Comparison of ENCODE assay signal across 8 mouse cellular contexts in genomic region chr10:121426458-121427070, GRCm38 (mm10). TPM values are rescaled to one million over a fixed set of nuclear protein-coding genes. Genes with fewer than 3 reads are reported as not detected.
DNase-seq lines count a peak whose midpoint lies in the region; ATAC-seq and TF ChIP-seq lines count a peak whose summit lies in the region.

No protein-coding gene starts in this region.

- no peak overlapping the region for H3K27ac ChIP-seq in CH12.LX (ENCODE audit: insufficient read depth, low read depth)
- H3K27ac ChIP-seq in heart, embryonic 15.5 days: peak overlapping the region; percentile 93

- H3K4me3 ChIP-seq in CH12.LX (replicated peaks in 1 of 3; ENCODE audit: low read depth in 2 of 3, low read length in 2 of 3, poor library complexity in 1 of 3): no peak overlapping the region
- H3K4me3 ChIP-seq in heart, embryonic 15.5 days: no peak overlapping the region

- H3K27me3 ChIP-seq in CH12.LX (replicated peaks): no peaks in the 10 kb centered on the region
- H3K27me3 ChIP-seq in heart, embryonic 15.5 days: no peaks in the 10 kb centered on the region

- in situ Hi-C loops in CH12.LX (cut with MboI; ENCODE audit: low pct_ligation_motif_present, low pct_unique_long_range_greater_than_20kb, low sequenced_read_pairs): no loop called here

- peaks cover 14 to 25% of the 10 kb centered on the region in 2 experiments for H3K4me1 ChIP-seq in CH12.LX (ENCODE audit: control insufficient read depth in 1 of 2, insufficient read depth in 2 of 2)
- peaks cover 96% of the 10 kb centered on the region for H3K4me1 ChIP-seq in heart, embryonic 15.5 days (replicated peaks)

- 21% methylated on average over 5 of the region's 5 CpGs for WGBS in heart, embryonic 15.5 days

- dilution Hi-C loops in CH12.LX (cut with MboI; ENCODE audit: extremely low pct_ligation_motif_present, extremely low pct_unique_long_range_greater_than_20kb, low sequenced_read_pairs): no loop called here

- H3K9me3 ChIP-seq in CH12.LX (replicated peaks; ENCODE audit: low read length): no peaks in the 10 kb centered on the region
- no peaks in the 10 kb centered on the region for H3K9me3 ChIP-seq in heart, embryonic 15.5 days (replicated peaks)

- no peak for ATAC-seq in heart, embryonic 15.5 days (replicated peaks; ENCODE audit: insufficient number of reproducible peaks, insufficient read depth, low FRiP score, low read depth)
- ATAC-seq in erythroblast, adult 5-6 weeks (replicated peaks; ENCODE audit: low FRiP score, poor library complexity, severe bottlenecking): no peak

- H3K4me2 ChIP-seq in CH12.LX (ENCODE audit: insufficient read depth, low read depth, poor library complexity, severe bottlenecking): no peak overlapping the region
- H3K4me2 ChIP-seq in heart, embryonic 15.5 days: peak overlapping the region; percentile 16; the same call in 1 of the 2 replicates

- peak; percentile 54 for DNase-seq in adrenal gland, adult 2 months
- DNase-seq in adrenal gland, postnatal 14 days: no peak
- no peak for DNase-seq in CH12.LX (ENCODE audit: extremely low read depth)
- peak; percentile 69 to 73 for DNase-seq in kidney, postnatal 36 days
- DNase-seq in B cell, adult 2 months: no peak
- no peak for DNase-seq in adrenal gland, postnatal 25 days

- H3K79me2 ChIP-seq in CH12.LX (replicated peaks; ENCODE audit: control insufficient read depth, extremely low read depth, insufficient read depth, poor library complexity, severe bottlenecking): no peaks in the 10 kb centered on the region

- H3K36me3 ChIP-seq in CH12.LX (replicated peaks in 1 of 2; ENCODE audit: control insufficient read depth in 1 of 2, insufficient read depth in 1 of 2, low read length in 1 of 2): peaks cover 0 to 12% of the 10 kb centered on the region in 2 experiments
- no peaks in the 10 kb centered on the region for H3K36me3 ChIP-seq in heart, embryonic 15.5 days

- TF ChIP-seq POLR2A in CH12.LX (IDR thresholded peaks at IDR 0.05; ENCODE audit: low read depth, low read length): no peak

- H3K9ac ChIP-seq in CH12.LX (ENCODE audit: insufficient read depth, low read depth): no peak overlapping the region
- no peak overlapping the region for H3K9ac ChIP-seq in heart, embryonic 15.5 days

- TF ChIP-seq CTCF in CH12.LX (conservative IDR thresholded peaks at IDR 0.05 in 1 of 2, IDR thresholded peaks at IDR 0.05 in 1 of 2; ENCODE audit: low read depth in 2 of 2, low read length in 2 of 2): no peak

- no peak for TF ChIP-seq RAD21 in CH12.LX (IDR thresholded peaks at IDR 0.05; ENCODE audit: low read depth, low read length)

- TF ChIP-seq EP300 in CH12.LX (IDR thresholded peaks at IDR 0.05; ENCODE audit: low read length): no peak

TF ChIP-seq in CH12.LX, 34 proteins besides CTCF, POLR2A, EP300 and RAD21:
- no peak for TF ChIP-seq KAT2A (IDR thresholded peaks at IDR 0.05; ENCODE audit: insufficient replicate concordance, low read length)
- TF ChIP-seq ZNF384 (IDR thresholded peaks at IDR 0.05; ENCODE audit: low read depth, low read length): peak; percentile 82

RNA-seq across cellular contexts. Expression of gene Rassf3, which starts 49.6 kb away (rescaled TPM):
- total RNA-seq in adrenal gland, adult 2 months (2021): 10 to 100 TPM; 32.2 to 50.9 TPM
- 9.2 and 9.3 TPM in 2 replicates for polyA plus RNA-seq in adrenal gland, adult 2 months (2012; rRNA removed)
- 40.1 and 41.1 TPM in 2 replicates for total RNA-seq in adrenal gland, postnatal 14 days (2021)
- total RNA-seq in CH12.LX (2012; rRNA removed) (5.7 and 7.3 TPM in 2 replicates), CH12.LX (2014; rRNA removed) (4.0 and 4.1 TPM in 2 replicates)
- 9.0 and 9.9 TPM in 2 replicates for polyA plus RNA-seq in CH12.LX (2012; ENCODE audit: insufficient read length, low read depth)
- polyA plus RNA-seq in heart, embryonic 15.5 days (2015; fragmentation: Nextera tagmentation; extraction: Ambion mirVana): 20.9 and 22.2 TPM in 2 replicates
- total RNA-seq in erythroblast, adult 5-6 weeks (2015; ENCODE audit: low replicate concordance): 11.7 and 12.5 TPM in 2 replicates
- total RNA-seq in erythroblast, adult 5-6 weeks (2017; ENCODE audit: low replicate concordance): 7.8 and 12.7 TPM in 2 replicates
- 33.3 and 36.8 TPM in 2 replicates for total RNA-seq in adrenal gland, postnatal 25 days (2021)

Comparison
In these comparisons a context has a peak if more than half of its experiments do, and no peak if none do; other contexts are left out.
1. DNase-seq: peak in adrenal gland, adult 2 months (single experiment) and kidney, postnatal 36 days (2 of 2); none in adrenal gland, postnatal 14 days (single experiment), CH12.LX (single experiment), B cell, adult 2 months (0 of 2) and adrenal gland, postnatal 25 days (single experiment).